Mouse (Mus musculus): Measurements from ENCODE around the gene Tmub2. TPM values are rescaled to one million over a fixed set of nuclear protein-coding genes. Genes with fewer than 3 reads are reported as not detected.
A peak's percentile ranks its signal among the peaks of the same experiment; 100 is the strongest.

Gene Tmub2
- polyA plus RNA-seq, 1 experiment = 48.3 TPM

DNA sequence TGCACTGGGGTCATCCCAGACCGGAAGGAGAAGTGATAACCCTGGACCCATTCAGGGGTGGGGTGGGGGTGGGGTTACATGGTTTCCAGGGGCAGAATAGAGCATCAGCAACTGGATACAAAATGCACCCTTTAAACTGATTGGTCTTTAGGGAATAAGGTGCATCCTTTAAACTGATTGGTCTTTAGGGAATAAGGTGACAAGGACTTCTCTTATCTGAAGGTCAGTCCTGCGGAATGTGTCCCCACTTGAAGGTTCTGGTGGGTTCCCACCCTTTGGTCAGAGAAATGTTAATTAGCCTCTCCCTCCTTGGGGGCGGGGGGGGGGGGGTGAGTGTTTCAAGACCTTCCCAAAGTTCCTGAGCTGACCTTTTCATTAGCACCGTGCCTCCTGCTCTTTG, 47.1 kb downstream of the Tmub2 start:
- Histone ChIP-seq H3K4me3 (replicated peaks) (no peak overlapping the region), H3K9me3 (peaks cover 6% of the 10 kb centered on the region), H3K27me3 (replicated peaks) (peaks cover 37% of the 10 kb centered on the region), H3K4me1 (0 out of 2 replicates have a peak, but pooled peaks cover 5% of the 10 kb centered on the region), H3K36me3 (replicated peaks; ENCODE audit: low read length) (no peaks in the 10 kb centered on the region)
- TF ChIP-seq FLI1 (IDR thresholded peaks at IDR 0.05; ENCODE audit: low read length) = no peak
- no peak for TF ChIP-seq GATA1 (IDR thresholded peaks at IDR 0.05; ENCODE audit: borderline replicate concordance, low read length)

- Histone ChIP-seq H3K36me3 (replicated peaks; ENCODE audit: low read length) (no peaks in the 10 kb centered on the region), H3K4me3 (replicated peaks) (no peak overlapping the region), H3K27me3 (replicated peaks) (peaks cover 38% of the 10 kb centered on the region), H3K9me3 (peaks cover 6% of the 10 kb centered on the region), H3K4me1 (0 out of 2 replicates have a peak, but pooled peaks cover 5% of the 10 kb centered on the region)
- TF ChIP-seq GATA1 (IDR thresholded peaks at IDR 0.05; ENCODE audit: borderline replicate concordance, low read length) (no peak), FLI1 (IDR thresholded peaks at IDR 0.05; ENCODE audit: low read length) (no peak)
Measured at GRCm38 (mm10) chr11:102333061-102333460, 48.3 kb downstream of the Tmub2 start.

GRCm38 (mm10) chr11:102334010-102334409, 49.3 kb downstream of the Tmub2 start:
- no peaks in the 10 kb centered on the region for H3K36me3 ChIP-seq (replicated peaks; ENCODE audit: low read length)
- H3K27me3 ChIP-seq (replicated peaks) = peaks cover 32% of the 10 kb centered on the region
- peaks cover 12% of the 10 kb centered on the region for H3K4me1 ChIP-seq
- TF ChIP-seq FLI1 (IDR thresholded peaks at IDR 0.05; ENCODE audit: low read length) = no peak
- no peak for TF ChIP-seq GATA1 (IDR thresholded peaks at IDR 0.05; ENCODE audit: borderline replicate concordance, low read length)
- H3K9me3 ChIP-seq = peaks cover 6% of the 10 kb centered on the region
- H3K4me3 ChIP-seq (replicated peaks) = no peak overlapping the region

- Histone ChIP-seq H3K27me3 (replicated peaks) (peaks cover 31% of the 10 kb centered on the region), H3K36me3 (replicated peaks; ENCODE audit: low read length) (no peaks in the 10 kb centered on the region), H3K9me3 (peaks cover 10% of the 10 kb centered on the region), H3K4me3 (replicated peaks) (no peak overlapping the region), H3K4me1 (peaks cover 16% of the 10 kb centered on the region)
- no peak for TF ChIP-seq GATA1 (IDR thresholded peaks at IDR 0.05; ENCODE audit: borderline replicate concordance, low read length)
- no peak for TF ChIP-seq FLI1 (IDR thresholded peaks at IDR 0.05; ENCODE audit: low read length)
Measured at GRCm38 (mm10) chr11:102334973-102335700, 50.4 kb downstream of the Tmub2 start.

DNA sequence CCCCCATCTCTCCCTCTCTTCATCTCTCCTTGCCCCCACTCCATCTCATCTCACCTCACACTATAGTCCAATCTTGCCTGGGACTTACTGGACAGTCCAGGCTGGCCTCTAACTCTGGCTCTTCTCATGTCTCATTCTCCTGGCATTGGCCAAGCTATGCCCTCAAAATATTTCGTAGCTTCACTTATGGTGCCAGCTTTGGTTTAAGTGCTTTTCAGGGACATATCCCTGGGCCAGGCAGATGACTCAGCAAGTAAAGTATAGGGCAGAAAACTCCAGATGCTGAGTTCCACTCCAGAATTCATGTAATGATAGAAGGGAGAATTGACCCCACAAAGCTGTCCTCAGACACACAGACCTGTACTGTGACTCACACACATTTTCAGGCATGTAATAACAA, 51.5 kb downstream of the Tmub2 start:
- peaks cover 26% of the 10 kb centered on the region for H3K27me3 ChIP-seq (replicated peaks)
- H3K9me3 ChIP-seq = peaks cover 10% of the 10 kb centered on the region
- peaks cover 16% of the 10 kb centered on the region for H3K4me1 ChIP-seq
- TF ChIP-seq GATA1 (IDR thresholded peaks at IDR 0.05; ENCODE audit: borderline replicate concordance, low read length) (no peak), FLI1 (IDR thresholded peaks at IDR 0.05; ENCODE audit: low read length) (no peak)
- no peaks in the 10 kb centered on the region for H3K36me3 ChIP-seq (replicated peaks; ENCODE audit: low read length)
- no peak overlapping the region for H3K4me3 ChIP-seq (replicated peaks)

- no peak overlapping the region for H3K4me3 ChIP-seq (replicated peaks)
- peaks cover 16% of the 10 kb centered on the region for H3K4me1 ChIP-seq
- H3K9me3 ChIP-seq = peaks cover 8% of the 10 kb centered on the region
- TF ChIP-seq FLI1 (IDR thresholded peaks at IDR 0.05; ENCODE audit: low read length) (no peak), GATA1 (IDR thresholded peaks at IDR 0.05; ENCODE audit: borderline replicate concordance, low read length) (no peak)
- no peaks in the 10 kb centered on the region for H3K36me3 ChIP-seq (replicated peaks; ENCODE audit: low read length)
- H3K27me3 ChIP-seq (replicated peaks) = peaks cover 27% of the 10 kb centered on the region
Measured at GRCm38 (mm10) chr11:102337921-102338320, 53.2 kb downstream of the Tmub2 start.

DNA sequence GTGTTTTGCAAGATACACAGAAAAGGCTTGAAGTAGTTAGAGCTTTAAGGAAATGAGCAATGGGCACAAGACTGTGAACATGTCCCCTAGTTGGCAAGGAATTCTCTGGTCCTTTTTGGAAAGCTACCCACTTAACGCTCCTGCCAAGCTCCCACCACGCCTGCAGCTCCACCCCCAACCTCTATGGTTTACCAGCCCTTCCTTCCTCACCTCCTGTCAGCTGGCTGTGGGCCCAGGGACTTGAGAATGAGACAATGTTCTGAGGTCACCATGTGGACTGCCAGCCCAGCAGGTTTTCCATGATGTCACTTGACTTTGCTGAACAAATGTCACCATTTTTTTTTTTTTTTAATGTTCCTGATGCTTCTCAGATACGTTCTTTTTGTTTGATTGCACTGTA, 53.8 kb downstream of the Tmub2 start:
- Histone ChIP-seq H3K36me3 (replicated peaks; ENCODE audit: low read length) (no peaks in the 10 kb centered on the region), H3K27me3 (replicated peaks) (peaks cover 30% of the 10 kb centered on the region), H3K9me3 (peaks cover 4% of the 10 kb centered on the region; the same call in 1 of the 2 replicates), H3K4me1 (peaks cover 16% of the 10 kb centered on the region), H3K4me3 (replicated peaks) (peak overlapping the region; percentile 18)
- TF ChIP-seq GATA1 (IDR thresholded peaks at IDR 0.05; ENCODE audit: borderline replicate concordance, low read length) (no peak), FLI1 (IDR thresholded peaks at IDR 0.05; ENCODE audit: low read length) (no peak)

Other genes with a start within 250 kb of the Tmub2 start
- not detected in 2 replicates for gene Cd300lg, start 243.4 kb upstream of the Tmub2 start, polyA plus RNA-seq (2012; ENCODE audit: insufficient read depth, low replicate concordance)
- 7.0 and 10.2 TPM in 2 replicates for gene Mpp2, start 196.4 kb upstream of the Tmub2 start, polyA plus RNA-seq (2012; ENCODE audit: insufficient read depth, low replicate concordance)
- 2.3 TPM in 1 of 2 replicates, not detected in the other for gene Ppy, start 183.6 kb upstream of the Tmub2 start, polyA plus RNA-seq (2012; ENCODE audit: insufficient read depth, low replicate concordance)
- gene Pyy, start 177.1 kb upstream of the Tmub2 start, polyA plus RNA-seq (2012; ENCODE audit: insufficient read depth, low replicate concordance) = not detected in 2 replicates
- gene Nags, start 139.4 kb upstream of the Tmub2 start, polyA plus RNA-seq (2012; ENCODE audit: insufficient read depth, low replicate concordance) = not detected in 2 replicates
- 13.5 TPM in 1 of 2 replicates, not detected in the other for gene Tmem101, start 128.5 kb upstream of the Tmub2 start, polyA plus RNA-seq (2012; ENCODE audit: insufficient read depth, low replicate concordance)
- 36.7 and 120 TPM in 2 replicates for gene Lsm12, start 99.6 kb upstream of the Tmub2 start, polyA plus RNA-seq (2012; ENCODE audit: insufficient read depth, low replicate concordance)
- gene G6pc3, start 95.3 kb upstream of the Tmub2 start, polyA plus RNA-seq (2012; ENCODE audit: insufficient read depth, low replicate concordance) = 32.9 and 73.3 TPM in 2 replicates
- 384 and 644 TPM in 2 replicates for gene Hdac5, start 54.8 kb upstream of the Tmub2 start, polyA plus RNA-seq (2012; ENCODE audit: insufficient read depth, low replicate concordance)
- 2.6 and 4.2 TPM in 2 replicates for gene BC030867, start 36.0 kb upstream of the Tmub2 start, polyA plus RNA-seq (2012; ENCODE audit: insufficient read depth, low replicate concordance)
- not detected in 2 replicates for gene Asb16, start 16.2 kb upstream of the Tmub2 start, polyA plus RNA-seq (2012; ENCODE audit: insufficient read depth, low replicate concordance)
- gene Atxn7l3, start 11.7 kb downstream of the Tmub2 start, polyA plus RNA-seq (2012; ENCODE audit: insufficient read depth, low replicate concordance) = 64.8 and 80.0 TPM in 2 replicates
- 46.9 and 85.8 TPM in 2 replicates for gene Ubtf, start 34.8 kb downstream of the Tmub2 start, polyA plus RNA-seq (2012; ENCODE audit: insufficient read depth, low replicate concordance)
- 0.13 and 2.8 TPM in 2 replicates for gene Slc4a1, start 81.3 kb downstream of the Tmub2 start, polyA plus RNA-seq (2012; ENCODE audit: insufficient read depth, low replicate concordance)
- 3.8 and 6.6 TPM in 2 replicates for gene Rundc3a, start 108.5 kb downstream of the Tmub2 start, polyA plus RNA-seq (2012; ENCODE audit: insufficient read depth, low replicate concordance)
- 164 and 165 TPM in 2 replicates for gene Slc25a39, start 123.0 kb downstream of the Tmub2 start, polyA plus RNA-seq (2012; ENCODE audit: insufficient read depth, low replicate concordance)
- 44.1 and 152 TPM in 2 replicates for gene Grn, start 145.4 kb downstream of the Tmub2 start, polyA plus RNA-seq (2012; ENCODE audit: insufficient read depth, low replicate concordance)
- gene Fam171a2, start 162.8 kb downstream of the Tmub2 start, polyA plus RNA-seq (2012; ENCODE audit: insufficient read depth, low replicate concordance) = 1.7 and 1.8 TPM in 2 replicates
- 3,342 and 4,614 TPM in 2 replicates for gene Itga2b, start 185.2 kb downstream of the Tmub2 start, polyA plus RNA-seq (2012; ENCODE audit: insufficient read depth, low replicate concordance)